Mouse (Mus musculus) midbrain, embryonic 14.5 days (tissue): ENCODE data around the gene Plpp1. TPM values are rescaled to one million over a fixed set of nuclear protein-coding genes. Genes with fewer than 3 reads are reported as not detected.

Experiments used
- ATAC-seq: fragments of 200-750 bp; cut with Nextera tagmentation; 2 replicates; pipeline ENCODE4 v1.8.0; 2017; ENCODE audit warnings: moderate number of reproducible peaks, moderate library complexity; ENCODE audit not compliant: low FRiP score, low TSS enrichment
- DNase-seq: peaks from one replicate; pipeline ENCODE4 v3.0.0-alpha.2; 2015
- H3K27ac ChIP-seq: fragments of 300-500 bp; sonication (generic); replicated peaks from 2 replicates; pipeline ENCODE4 v1.5.1; 2014; ENCODE audit warnings: mild to moderate bottlenecking, low read depth, low read length, moderate library complexity
- H3K27me3 ChIP-seq: fragments of 300-500 bp; sonication (generic); 2 replicates; pipeline ENCODE4 v1.6.1; 2014; ENCODE audit warnings: low read length, control low read depth, mixed read lengths; ENCODE audit not compliant: control insufficient read depth, insufficient read depth
- H3K36me3 ChIP-seq: fragments of 300-500 bp; sonication (generic); 2 replicates; pipeline ENCODE4 v1.6.1; 2014; ENCODE audit warnings: low read length, control low read depth; ENCODE audit not compliant: control insufficient read depth, insufficient read depth
- H3K4me1 ChIP-seq: fragments of 300-500 bp; sonication (generic); 2 replicates; pipeline ENCODE4 v1.6.1; 2014; ENCODE audit warnings: mild to moderate bottlenecking, antibody characterized with exemption, low read length, control low read depth; ENCODE audit not compliant: control insufficient read depth, insufficient read depth
- H3K4me2 ChIP-seq: fragments of 300-500 bp; sonication (generic); 2 replicates; pipeline ENCODE4 v1.6.1; 2014; ENCODE audit warnings: mild to moderate bottlenecking, low read length, moderate library complexity
- H3K4me3 ChIP-seq: fragments of 300-500 bp; sonication (generic); replicated peaks from 2 replicates; pipeline ENCODE4 v1.5.1; 2014; ENCODE audit warnings: low read depth, low read length
- H3K9ac ChIP-seq: fragments of 300-500 bp; sonication (generic); replicated peaks from 2 replicates; pipeline ENCODE4 v1.6.1; 2014; ENCODE audit warnings: mild to moderate bottlenecking, low read length, moderate library complexity
- H3K9me3 ChIP-seq: fragments of 300-500 bp; sonication (generic); 2 replicates; pipeline ENCODE4 v1.6.1; 2016; ENCODE audit warnings: low read length, control low read depth, mixed read lengths; ENCODE audit not compliant: control insufficient read depth
- WGBS: fragments of 180-500 bp; shearing (Covaris S2); extraction: QIAGEN DNeasy Blood & Tissue Kit; methylation state at CpG from one replicate; pipeline ENCODE4 v1.1.7; 2014; 5-methylcytosine and 5-hydroxymethylcytosine counted together
- polyA plus RNA-seq: library from polyadenylated mRNA; unstranded; fragments of >200 nt; fragmentation: Nextera tagmentation; extraction: Ambion mirVana; gene quantifications from 2 replicates; pipeline ENCODE4 v1.2.1, GENCODE M21; 2014

Gene Plpp1
- 48.3 and 57.7 TPM in 2 replicates for polyA plus RNA-seq

GRCm38 (mm10) chr13:112800597-112801380, at the start of gene Plpp1:
Gene Plpp1, plus strand, starts transcription at chr13:112800792.
- DNase-seq = peak; percentile 99
- Histone ChIP-seq H3K4me2 (peak within 1 kb of the TSS; percentile 84), H3K27me3 (no peaks in the 10 kb centered on the region), H3K36me3 (0 out of 2 replicates have a peak, but pooled peaks cover 4% of the 10 kb centered on the region), H3K4me1 (peaks cover 13% of the 10 kb centered on the region), H3K4me3 (peak within 1 kb of the TSS; percentile 83), H3K27ac (peak within 1 kb of the TSS; percentile 96), H3K9me3 (no peaks in the 10 kb centered on the region), H3K9ac (peak within 1 kb of the TSS; percentile 85)
- 0% methylated on average over 83 of the region's 83 CpGs for WGBS
- ATAC-seq = peak; percentile 96

GRCm38 (mm10) chr13:112751454-112752308, 48.9 kb upstream of the Plpp1 start:
- Histone ChIP-seq H3K4me2 (peak overlapping the region; percentile 17; the same call in 1 of the 2 replicates), H3K27me3 (no peaks in the 10 kb centered on the region), H3K4me1 (peaks cover 6% of the 10 kb centered on the region; the same call in 1 of the 2 replicates), H3K27ac (no peak overlapping the region), H3K4me3 (no peak overlapping the region), H3K9ac (no peak overlapping the region), H3K9me3 (no peaks in the 10 kb centered on the region), H3K36me3 (no peaks in the 10 kb centered on the region)
- DNase-seq = peak; percentile 72
- no peak; the same call in 1 of the 2 replicates for ATAC-seq
- 36% methylated on average over 18 of the region's 18 CpGs for WGBS

- H3K27ac ChIP-seq = no peak overlapping the region
- no peak overlapping the region for H3K4me2 ChIP-seq
- DNase-seq (no peak), ATAC-seq (no peak)
- H3K27me3 ChIP-seq = no peaks in the 10 kb centered on the region
- H3K4me3 ChIP-seq = no peak overlapping the region
- no peaks in the 10 kb centered on the region for H3K9me3 ChIP-seq
- H3K9ac ChIP-seq = no peak overlapping the region
- 83% methylated on average over 11 of the region's 11 CpGs for WGBS
- peaks cover 6% of the 10 kb centered on the region; the same call in 1 of the 2 replicates for H3K4me1 ChIP-seq
- H3K36me3 ChIP-seq = no peaks in the 10 kb centered on the region
Observed at GRCm38 (mm10) chr13:112752309-112752975, 48.1 kb upstream of the Plpp1 start.

GRCm38 (mm10) chr13:112753522-112753921, 47.1 kb upstream of the Plpp1 start:
- Histone ChIP-seq H3K9me3 (no peaks in the 10 kb centered on the region), H3K4me2 (no peak overlapping the region), H3K27me3 (no peaks in the 10 kb centered on the region), H3K4me1 (peaks cover 6% of the 10 kb centered on the region; the same call in 1 of the 2 replicates), H3K9ac (no peak overlapping the region), H3K27ac (no peak overlapping the region), H3K4me3 (no peak overlapping the region), H3K36me3 (no peaks in the 10 kb centered on the region)
- ATAC-seq = no peak
- WGBS = 93% methylated on average over 9 of the region's 9 CpGs
- no peak for DNase-seq

- no peak overlapping the region for H3K9ac ChIP-seq
- ATAC-seq (no peak), DNase-seq (no peak)
- WGBS = 42% methylated on average over 4 of the region's 4 CpGs
- no peaks in the 10 kb centered on the region for H3K36me3 ChIP-seq
- H3K4me1 ChIP-seq = peaks cover 6% of the 10 kb centered on the region; the same call in 1 of the 2 replicates
- no peak overlapping the region for H3K27ac ChIP-seq
- no peaks in the 10 kb centered on the region for H3K9me3 ChIP-seq
- H3K27me3 ChIP-seq = no peaks in the 10 kb centered on the region
- no peak overlapping the region for H3K4me3 ChIP-seq
- no peak overlapping the region for H3K4me2 ChIP-seq
Observed at GRCm38 (mm10) chr13:112754871-112755270, 45.7 kb upstream of the Plpp1 start.

- Histone ChIP-seq H3K36me3 (no peaks in the 10 kb centered on the region), H3K4me1 (peaks cover 6% of the 10 kb centered on the region; the same call in 1 of the 2 replicates), H3K27ac (no peak overlapping the region), H3K9me3 (no peaks in the 10 kb centered on the region), H3K27me3 (no peaks in the 10 kb centered on the region), H3K4me3 (no peak overlapping the region), H3K4me2 (no peak overlapping the region), H3K9ac (no peak overlapping the region)
- DNase-seq (peak; percentile 39), ATAC-seq (no peak)
- 55% methylated on average over 11 of the region's 11 CpGs for WGBS
Observed at GRCm38 (mm10) chr13:112755507-112756010, 45.0 kb upstream of the Plpp1 start.

- H3K27ac ChIP-seq = no peak overlapping the region
- ATAC-seq (no peak), DNase-seq (no peak)
- no peak overlapping the region for H3K9ac ChIP-seq
- 87% methylated on average over 9 of the region's 9 CpGs for WGBS
- no peak overlapping the region for H3K4me2 ChIP-seq
- no peaks in the 10 kb centered on the region for H3K4me1 ChIP-seq
- no peak overlapping the region for H3K4me3 ChIP-seq
- H3K9me3 ChIP-seq = no peaks in the 10 kb centered on the region
- H3K36me3 ChIP-seq = no peaks in the 10 kb centered on the region
- H3K27me3 ChIP-seq = no peaks in the 10 kb centered on the region
Observed at GRCm38 (mm10) chr13:112757395-112757794, 43.2 kb upstream of the Plpp1 start.

- no peak for DNase-seq
- Histone ChIP-seq H3K27me3 (no peaks in the 10 kb centered on the region), H3K9me3 (no peaks in the 10 kb centered on the region), H3K36me3 (no peaks in the 10 kb centered on the region), H3K4me2 (no peak overlapping the region), H3K4me3 (no peak overlapping the region), H3K27ac (no peak overlapping the region), H3K4me1 (no peaks in the 10 kb centered on the region), H3K9ac (no peak overlapping the region)
- 90% methylated on average over 6 of the region's 6 CpGs for WGBS
- ATAC-seq = no peak
Observed at GRCm38 (mm10) chr13:112758546-112759090, 42.0 kb upstream of the Plpp1 start.
